Mouse (Mus musculus) small intestine, adult 2 months (tissue): ENCODE data around the gene Fam120a.

Source experiments
- CTCF ChIP-seq: fragments of 200-500 bp; IDR thresholded peaks from 2 replicates; pipeline ENCODE4 v1.5.1; 2012; ENCODE audit warnings: low read depth, mild to moderate bottlenecking, control low read depth, inconsistent platforms, low read length, moderate library complexity, mixed read lengths; ENCODE audit not compliant: insufficient replicate concordance, insufficient read length; ENCODE audit errors: extremely low read depth
- POLR2A ChIP-seq: fragments of 200-500 bp; IDR thresholded peaks from 2 replicates; pipeline ENCODE4 v1.6.1; 2012; ENCODE audit warnings: low read depth, mild to moderate bottlenecking, control low read depth, inconsistent platforms, low read length, moderate library complexity

DNA sequence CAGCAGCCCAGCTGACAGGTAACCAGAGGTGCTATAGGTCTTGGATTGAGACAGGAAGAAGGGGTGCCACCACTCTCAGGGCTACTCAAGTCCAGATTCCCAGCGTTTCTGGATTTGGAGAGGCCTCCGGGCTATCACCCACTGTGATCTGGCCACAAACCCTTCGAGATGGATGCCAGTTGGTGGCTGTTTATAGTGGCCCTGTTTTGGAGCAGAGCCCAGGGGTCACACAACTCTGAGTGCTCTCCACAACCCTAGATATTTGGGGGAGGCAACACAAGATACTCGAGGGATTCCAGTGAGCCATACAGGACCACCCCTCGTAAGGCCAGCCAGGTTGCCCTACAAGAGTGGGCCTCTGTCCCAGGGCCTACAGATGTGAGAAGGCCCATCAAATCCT, 98.7 kb downstream of the Fam120a start:
- TF ChIP-seq CTCF: no peak
- no peak for TF ChIP-seq POLR2A
